Mouse (Mus musculus) lung, postnatal 0 days (tissue): Measurements from ENCODE around the gene Lrrfip1. TPM values are rescaled to one million over a fixed set of nuclear protein-coding genes. Genes with fewer than 3 reads are reported as not detected.
A peak's percentile ranks its signal among the peaks of the same experiment; 100 is the strongest.

Experiments
- ATAC-seq: fragments of 200-750 bp; cut with Nextera tagmentation; 2 replicates; pipeline ENCODE4 v1.8.0; 2017; ENCODE audit warnings: moderate library complexity
- DNase-seq: peaks from one replicate; pipeline ENCODE4 v3.0.0-alpha.2; 2016; ENCODE audit warnings: low spot score
- H3K27ac ChIP-seq: fragments of 300-500 bp; sonication (generic); 2 replicates; pipeline ENCODE4 v1.5.1; 2014; ENCODE audit warnings: antibody characterized with exemption, mild to moderate bottlenecking, low read length, mixed read lengths
- H3K27me3 ChIP-seq: fragments of 300-500 bp; sonication (generic); replicated peaks from 2 replicates; pipeline ENCODE4 v1.6.1; 2014; ENCODE audit warnings: low read length, mixed read lengths; ENCODE audit not compliant: insufficient read depth
- H3K36me3 ChIP-seq: fragments of 300-500 bp; sonication (generic); 2 replicates; pipeline ENCODE4 v1.6.1; 2014; ENCODE audit warnings: low read length, mixed read lengths; ENCODE audit not compliant: insufficient read depth
- H3K4me1 ChIP-seq: fragments of 300-500 bp; sonication (generic); 2 replicates; pipeline ENCODE4 v1.6.1; 2014; ENCODE audit warnings: antibody characterized with exemption, low read depth, low read length, mixed read lengths; ENCODE audit not compliant: insufficient read depth
- H3K4me2 ChIP-seq: fragments of 300-500 bp; sonication (generic); replicated peaks from 2 replicates; pipeline ENCODE4 v1.6.1; 2014; ENCODE audit warnings: low read depth, mild to moderate bottlenecking, low read length, moderate library complexity, mixed read lengths
- H3K4me3 ChIP-seq: fragments of 300-500 bp; sonication (generic); 2 replicates; pipeline ENCODE4 v1.5.1; 2014; ENCODE audit warnings: low read depth, low read length
- H3K9ac ChIP-seq: fragments of 300-500 bp; sonication (generic); replicated peaks from 2 replicates; pipeline ENCODE4 v1.6.1; 2014; ENCODE audit warnings: low read depth, mild to moderate bottlenecking
- H3K9me3 ChIP-seq: fragments of 300-500 bp; sonication (generic); 2 replicates; pipeline ENCODE4 v1.6.1; 2016; ENCODE audit warnings: low read length, mixed read lengths
- CTCF ChIP-seq: IDR thresholded peaks from 2 replicates; pipeline ENCODE4 v1.5.1; 2016; ENCODE audit warnings: antibody characterized with exemption, mild to moderate bottlenecking
- EP300 ChIP-seq: IDR thresholded peaks from 2 replicates; pipeline ENCODE4 v1.6.1; 2016; ENCODE audit warnings: antibody characterized with exemption, mild to moderate bottlenecking, control low read depth
- WGBS: fragments of 180-500 bp; shearing (Covaris S2); extraction: QIAGEN DNeasy Blood & Tissue Kit; methylation state at CpG from one replicate; pipeline ENCODE4 v1.1.7; 2014; 5-methylcytosine and 5-hydroxymethylcytosine counted together
- polyA plus RNA-seq: library from polyadenylated mRNA; unstranded; fragments of >200 nt; fragmentation: Nextera tagmentation; extraction: Ambion mirVana; gene quantifications from 2 replicates; pipeline ENCODE4 v1.2.1, GENCODE M21; 2015

Lrrfip1 gene
- polyA plus RNA-seq, 1 experiment from 2014 or later: 83.1 TPM

GRCm38 (mm10) chr1:90995916-90996315, 2.6 kb upstream of the Lrrfip1 start:
- Histone ChIP-seq H3K4me2 (no peak overlapping the region), H3K4me1 (peaks cover 8% of the 10 kb centered on the region), H3K9me3 (no peaks in the 10 kb centered on the region), H3K36me3 (no peaks in the 10 kb centered on the region), H3K4me3 (no peak overlapping the region), H3K9ac (no peak overlapping the region), H3K27me3 (no peaks in the 10 kb centered on the region), H3K27ac (no peak overlapping the region)
- no peak for DNase-seq
- WGBS: 95% methylated on average over 1 of the region's 1 CpGs
- TF ChIP-seq CTCF: no peak
- no peak for TF ChIP-seq EP300
- ATAC-seq: no peak

GRCm38 (mm10) chr1:90997136-90997535, 1.4 kb upstream of the Lrrfip1 start:
- Histone ChIP-seq H3K9ac (no peak overlapping the region), H3K4me3 (no peak overlapping the region), H3K4me1 (peaks cover 13% of the 10 kb centered on the region), H3K27ac (no peak overlapping the region), H3K4me2 (no peak overlapping the region), H3K27me3 (no peaks in the 10 kb centered on the region), H3K9me3 (no peaks in the 10 kb centered on the region), H3K36me3 (no peaks in the 10 kb centered on the region)
- no peak for ATAC-seq
- no peak for TF ChIP-seq CTCF
- no peak for DNase-seq
- WGBS: 43% methylated on average over 4 of the region's 4 CpGs

GRCm38 (mm10) chr1:90997641-90998040, 896 bp upstream of the Lrrfip1 start:
- Histone ChIP-seq H3K27me3 (no peaks in the 10 kb centered on the region), H3K9me3 (no peaks in the 10 kb centered on the region), H3K27ac (no peak overlapping the region), H3K4me1 (peaks cover 13% of the 10 kb centered on the region), H3K4me2 (peak overlapping the region; percentile 89; the same call in 1 of the 2 replicates), H3K36me3 (no peaks in the 10 kb centered on the region), H3K4me3 (no peak overlapping the region), H3K9ac (no peak overlapping the region)
- ATAC-seq (no peak), DNase-seq (no peak)
- 85% methylated on average over 5 of the region's 5 CpGs for WGBS
- TF ChIP-seq EP300 (no peak), CTCF (no peak)

GRCm38 (mm10) chr1:90998891-90999611, 514 bp downstream of the Lrrfip1 start:
- H3K9me3 ChIP-seq: no peaks in the 10 kb centered on the region
- ATAC-seq: peak; percentile 71
- H3K27me3 ChIP-seq: no peaks in the 10 kb centered on the region
- H3K36me3 ChIP-seq: no peaks in the 10 kb centered on the region
- no peak for DNase-seq
- TF ChIP-seq EP300: no peak
- no peak for TF ChIP-seq CTCF
- peak overlapping the region; percentile 53 for H3K9ac ChIP-seq
- H3K4me3 ChIP-seq: peak overlapping the region; percentile 60
- 0 out of 2 replicates have a peak overlapping the region, but pooled peaks have one; percentile 8 for H3K27ac ChIP-seq
- peaks cover 13% of the 10 kb centered on the region for H3K4me1 ChIP-seq
- peak overlapping the region; percentile 89 for H3K4me2 ChIP-seq
- 1% methylated on average over 31 of the region's 41 CpGs for WGBS

GRCm38 (mm10) chr1:90999911-91000601, 1.5 kb downstream of the Lrrfip1 start:
- WGBS: 55% methylated on average over 10 of the region's 10 CpGs
- Histone ChIP-seq H3K4me3 (no peak overlapping the region), H3K4me2 (peak overlapping the region; percentile 89), H3K9ac (no peak overlapping the region), H3K4me1 (peaks cover 13% of the 10 kb centered on the region), H3K27ac (no peak overlapping the region), H3K9me3 (no peaks in the 10 kb centered on the region), H3K36me3 (no peaks in the 10 kb centered on the region), H3K27me3 (no peaks in the 10 kb centered on the region)
- ATAC-seq (no peak), DNase-seq (no peak)
- TF ChIP-seq CTCF (no peak), EP300 (no peak)

- no peak for TF ChIP-seq CTCF
- TF ChIP-seq EP300: no peak
Measured at GRCm38 (mm10) chr1:91001101-91001500, 2.6 kb downstream of the Lrrfip1 start.

More at GRCm38 (mm10) chr1:91001101-91001500, 2.6 kb downstream of the Lrrfip1 start:
- H3K27me3 ChIP-seq: no peaks in the 10 kb centered on the region
- no peak for ATAC-seq
- WGBS: 78% methylated on average over 3 of the region's 3 CpGs
- no peaks in the 10 kb centered on the region for H3K36me3 ChIP-seq
- H3K27ac ChIP-seq: no peak overlapping the region
- no peaks in the 10 kb centered on the region for H3K9me3 ChIP-seq
- no peak overlapping the region for H3K4me3 ChIP-seq
- no peak for DNase-seq
- peaks cover 13% of the 10 kb centered on the region for H3K4me1 ChIP-seq
- H3K4me2 ChIP-seq: no peak overlapping the region
- no peak overlapping the region for H3K9ac ChIP-seq
